Mouse (Mus musculus) ES-CJ7 (cell line): ENCODE results near the gene Pou2f3.

Source experiments
- DNase-seq: peaks from one replicate; pipeline ENCODE4 v3.0.0; 2011; ENCODE audit warnings: low read depth, low spot score

The Pou2f3 gene

GRCm38 (mm10) chr9:43210190-43210682 is at the start of gene Pou2f3:
Pou2f3 (minus strand) TSS chr9:43210369.
- DNase-seq, result peak; percentile 94

- no peak for DNase-seq
These were observed 43.1 kb upstream of the Pou2f3 start for GRCm38 (mm10) chr9:43253271-43253681.

GRCm38 (mm10) chr9:43252790-43253189 is 42.6 kb upstream of the Pou2f3 start:
- DNase-seq, result no peak

GRCm38 (mm10) chr9:43251786-43252185 is 41.6 kb upstream of the Pou2f3 start:
- no peak for DNase-seq

- no peak for DNase-seq
These were observed 36.6 kb upstream of the Pou2f3 start for GRCm38 (mm10) chr9:43246738-43247180.

- DNase-seq, result no peak
These were observed 35.8 kb upstream of the Pou2f3 start for GRCm38 (mm10) chr9:43245801-43246570.

- no peak for DNase-seq
These were observed 32.3 kb upstream of the Pou2f3 start for GRCm38 (mm10) chr9:43242432-43242831.

- DNase-seq, result no peak
These were observed 31.8 kb upstream of the Pou2f3 start for GRCm38 (mm10) chr9:43241970-43242369.

GRCm38 (mm10) chr9:43241291-43241690 is 31.1 kb upstream of the Pou2f3 start:
- no peak for DNase-seq

- DNase-seq, result no peak
These were observed 30.4 kb upstream of the Pou2f3 start for GRCm38 (mm10) chr9:43240594-43240900.

GRCm38 (mm10) chr9:43239712-43240593 is 29.8 kb upstream of the Pou2f3 start, which contains the start of gene Oaf:
Oaf (minus strand) TSS chr9:43239911.
- peak; percentile 84 for DNase-seq

- peak; percentile 46 for DNase-seq
These were observed 28.7 kb upstream of the Pou2f3 start for GRCm38 (mm10) chr9:43238631-43239545.

GRCm38 (mm10) chr9:43238167-43238566 is 28.0 kb upstream of the Pou2f3 start:
- DNase-seq, result no peak

- DNase-seq, result no peak
These were observed 27.1 kb upstream of the Pou2f3 start for GRCm38 (mm10) chr9:43237111-43237775.

GRCm38 (mm10) chr9:43236576-43236975 is 26.4 kb upstream of the Pou2f3 start:
- no peak for DNase-seq

GRCm38 (mm10) chr9:43236106-43236505 is 25.9 kb upstream of the Pou2f3 start:
- no peak for DNase-seq

- no peak for DNase-seq
These were observed 25.2 kb upstream of the Pou2f3 start for GRCm38 (mm10) chr9:43235336-43235735.

GRCm38 (mm10) chr9:43234496-43234895 is 24.3 kb upstream of the Pou2f3 start:
- no peak for DNase-seq

GRCm38 (mm10) chr9:43233515-43233914 is 23.3 kb upstream of the Pou2f3 start:
- DNase-seq, result no peak

GRCm38 (mm10) chr9:43233044-43233443 is 22.9 kb upstream of the Pou2f3 start:
- no peak for DNase-seq

GRCm38 (mm10) chr9:43232286-43232685 is 22.1 kb upstream of the Pou2f3 start:
- no peak for DNase-seq
